Mouse (Mus musculus) lung, adult 2 months (tissue): ENCODE measurements at regions not wholly inside any gene's neighbourhood (a gene's known extent, or its start where the extent isn't known, plus 50 kb on each side); places are given as distances from the start of the nearest gene placed in this dataset.
A peak's percentile ranks its signal among the peaks of the same experiment; 100 is the strongest.

Experiments used
- DNase-seq: peaks from one replicate; pipeline ENCODE4 v3.0.0; 2022
- H3K4me1 ChIP-seq: fragments of 200-500 bp; 2 replicates; pipeline ENCODE4 v1.6.1; 2011; ENCODE audit warnings: low read length; ENCODE audit not compliant: control insufficient read depth, insufficient read depth
- H3K4me3 ChIP-seq: fragments of 200-500 bp; replicated peaks from 2 replicates; pipeline ENCODE3; 2011; ENCODE audit warnings: low read depth, mild to moderate bottlenecking, control low read depth, low read length; ENCODE audit errors: extremely low read depth
- CTCF ChIP-seq: fragments of 200-500 bp; IDR thresholded peaks from 2 replicates; pipeline ENCODE4 v1.5.1; 2011; ENCODE audit warnings: mild to moderate bottlenecking, low read length, control low read depth; ENCODE audit not compliant: insufficient read depth
- POLR2A ChIP-seq: fragments of 200-500 bp; IDR thresholded peaks from 2 replicates; pipeline ENCODE4 v1.6.1; 2011; ENCODE audit warnings: low read depth, mild to moderate bottlenecking, control low read depth, low read length, borderline replicate concordance; ENCODE audit errors: extremely low read depth
- WGBS: fragments of 180-500 bp; shearing (Covaris S2); methylation state at CpG from one replicate; pipeline ENCODE4 v1.1.7; 2018; 5-methylcytosine and 5-hydroxymethylcytosine counted together

GRCm38 (mm10) chr4:55843727-55844401, 311.6 kb upstream of the Klf4 start:
- 61% methylated on average over 12 of the region's 12 CpGs for WGBS
- no peak for DNase-seq
- TF ChIP-seq POLR2A (no peak), CTCF (no peak)
- no peak overlapping the region for H3K4me3 ChIP-seq
- H3K4me1 ChIP-seq, result no peaks in the 10 kb centered on the region

DNA sequence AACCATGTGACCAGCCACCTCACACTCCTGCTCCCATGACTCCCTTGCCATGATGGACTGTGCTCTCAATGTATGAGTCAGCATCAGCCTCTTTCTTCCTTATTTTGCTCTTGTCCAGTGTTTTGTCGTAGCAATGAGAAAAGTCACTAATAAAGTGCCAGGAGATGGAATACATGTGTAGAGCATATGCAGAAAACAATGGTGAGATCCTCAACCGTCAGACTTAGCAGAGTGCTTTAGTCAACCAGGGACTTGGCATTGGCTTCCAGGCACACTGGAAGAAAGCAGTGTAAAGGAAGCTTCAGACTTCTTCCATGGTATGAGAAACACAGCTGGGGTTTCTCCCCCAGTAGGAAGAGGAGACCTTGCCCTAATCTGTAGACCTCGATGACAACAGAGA, 306.3 kb upstream of the Klf4 start:
- DNase-seq, result no peak
- WGBS, result 65% methylated on average over 3 of the region's 3 CpGs

DNA sequence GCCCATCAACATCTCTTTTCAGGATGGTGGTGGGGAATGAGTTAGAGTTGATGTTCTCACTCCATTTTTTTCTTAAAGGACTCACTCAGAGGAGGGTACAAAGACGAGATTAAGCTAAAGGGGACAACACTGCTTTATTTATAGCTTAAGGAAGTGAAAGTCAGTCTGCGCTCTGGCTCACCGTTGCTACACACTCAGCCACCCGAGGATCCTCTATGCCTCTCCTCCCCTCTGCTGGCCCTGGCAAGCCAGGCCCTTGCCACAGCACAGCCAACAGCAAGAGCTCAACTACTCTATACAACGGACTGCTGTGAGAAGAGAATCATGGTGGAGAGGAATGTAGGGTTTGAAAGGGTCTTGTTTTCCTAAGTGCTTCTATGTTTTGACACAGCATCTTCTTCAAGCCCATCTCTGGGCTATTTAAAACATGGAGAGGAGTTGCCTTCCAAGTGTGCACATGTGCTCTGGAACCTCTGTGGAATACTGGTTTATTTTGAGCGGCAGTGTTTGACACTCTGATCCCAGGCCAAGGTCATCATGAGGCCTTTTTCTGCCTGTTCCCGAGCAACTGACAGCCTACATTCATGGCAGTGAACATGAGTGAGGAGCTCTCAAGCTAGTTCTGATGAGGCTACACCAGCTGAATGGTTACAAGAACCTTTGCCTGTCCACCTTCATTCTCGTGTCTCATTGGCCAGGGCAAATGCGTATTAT, 291.9 kb upstream of the Klf4 start:
- TF ChIP-seq POLR2A (no peak), CTCF (peak; percentile 32; the same call in 1 of the 2 replicates)
- Histone ChIP-seq H3K4me3 (no peak overlapping the region), H3K4me1 (no peaks in the 10 kb centered on the region)
- 62% methylated on average over 9 of the region's 9 CpGs for WGBS
- no peak for DNase-seq

More for the DNA sequence above, 306.3 kb upstream of the Klf4 start:
- Histone ChIP-seq H3K4me1 (no peaks in the 10 kb centered on the region), H3K4me3 (no peak overlapping the region)
- TF ChIP-seq POLR2A (no peak), CTCF (no peak)

- DNase-seq, result no peak
- Histone ChIP-seq H3K4me3 (no peak overlapping the region), H3K4me1 (no peaks in the 10 kb centered on the region; the same call in 1 of the 2 replicates)
- TF ChIP-seq CTCF (no peak), POLR2A (no peak)
- 84% methylated on average over 1 of the region's 1 CpGs for WGBS
Measured at GRCm38 (mm10) chr4:55823583-55823982, 291.3 kb upstream of the Klf4 start.

- Histone ChIP-seq H3K4me3 (no peak overlapping the region), H3K4me1 (peaks cover 5% of the 10 kb centered on the region; the same call in 1 of the 2 replicates)
- no peak for DNase-seq
- WGBS, result 86% methylated on average over 4 of the region's 4 CpGs
- no peak for TF ChIP-seq POLR2A
- no peak for TF ChIP-seq CTCF
Measured at GRCm38 (mm10) chr4:55817035-55817818, 285.0 kb upstream of the Klf4 start.

DNA sequence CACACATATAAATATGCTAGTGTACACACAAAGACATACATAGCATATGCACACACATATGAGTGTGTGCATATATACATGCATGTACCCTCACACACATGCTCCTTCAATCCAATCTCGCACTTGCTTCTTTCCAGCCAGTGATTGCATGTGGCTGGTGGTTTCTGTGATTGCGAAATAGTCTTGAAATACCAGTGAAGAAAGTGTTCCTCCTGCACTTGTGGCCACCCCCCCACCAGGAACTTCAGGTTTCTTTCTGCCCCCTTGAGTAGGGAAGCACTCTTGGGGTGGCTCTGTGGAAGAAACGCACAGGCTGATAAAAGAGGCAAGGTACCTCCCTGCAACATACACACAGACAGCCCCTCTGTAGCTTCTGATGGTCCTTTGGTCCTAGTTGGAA, 283.6 kb upstream of the Klf4 start:
- TF ChIP-seq POLR2A (no peak), CTCF (no peak)
- WGBS, result 60% methylated on average over 3 of the region's 3 CpGs
- DNase-seq, result no peak
- peaks cover 5% of the 10 kb centered on the region; the same call in 1 of the 2 replicates for H3K4me1 ChIP-seq
- H3K4me3 ChIP-seq, result no peak overlapping the region

- Histone ChIP-seq H3K4me1 (peaks cover 5% of the 10 kb centered on the region; the same call in 1 of the 2 replicates), H3K4me3 (no peak overlapping the region)
- TF ChIP-seq POLR2A, result no peak
- no peak for TF ChIP-seq CTCF
- WGBS, result 53% methylated on average over 8 of the region's 8 CpGs
- peak; percentile 16 for DNase-seq
Measured at GRCm38 (mm10) chr4:55812846-55813245, 280.6 kb upstream of the Klf4 start.

DNA sequence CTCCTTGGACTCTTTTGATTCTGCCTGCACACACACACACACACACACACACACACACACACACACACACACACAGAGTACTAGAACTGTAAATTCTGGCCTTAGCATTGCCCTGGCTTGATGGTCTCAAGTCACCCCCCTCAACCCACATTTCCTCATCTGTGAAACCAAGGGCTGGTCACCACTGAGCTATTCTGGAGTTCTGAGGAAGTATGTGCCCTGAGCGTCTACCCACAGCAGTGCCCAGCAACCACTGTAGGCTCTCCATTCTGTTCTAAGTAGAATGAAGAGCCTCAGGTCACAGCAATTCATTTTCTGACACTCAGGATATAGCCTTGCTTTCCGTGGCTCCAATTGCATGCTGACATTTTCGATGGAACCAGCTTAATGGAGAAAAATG, 279.4 kb upstream of the Klf4 start:
- 74% methylated on average over 3 of the region's 3 CpGs for WGBS
- TF ChIP-seq CTCF (no peak), POLR2A (no peak)
- no peak overlapping the region for H3K4me3 ChIP-seq
- DNase-seq, result no peak
- peaks cover 5% of the 10 kb centered on the region; the same call in 1 of the 2 replicates for H3K4me1 ChIP-seq

- TF ChIP-seq CTCF (no peak), POLR2A (no peak)
- H3K4me1 ChIP-seq, result peaks cover 2% of the 10 kb centered on the region; the same call in 1 of the 2 replicates
- DNase-seq, result no peak
- no peak overlapping the region for H3K4me3 ChIP-seq
- WGBS, result 59% methylated on average over 5 of the region's 5 CpGs
Measured at GRCm38 (mm10) chr4:55808501-55808900, 276.2 kb upstream of the Klf4 start.
